Mouse (Mus musculus) hindbrain, embryonic 14.5 days (tissue): ENCODE data around the gene Gm49387. TPM values are rescaled to one million over a fixed set of nuclear protein-coding genes. Genes with fewer than 3 reads are reported as not detected.

Source experiments
- ATAC-seq: fragments of 200-750 bp; cut with Nextera tagmentation; 2 replicates; pipeline ENCODE4 v1.8.0; 2017; ENCODE audit warnings: moderate number of reproducible peaks, mild to moderate bottlenecking, moderate TSS enrichment, moderate library complexity; ENCODE audit not compliant: low FRiP score
- DNase-seq: peaks from one replicate; pipeline ENCODE4 v3.0.0-alpha.2; 2015; ENCODE audit warnings: low spot score
- H3K27ac ChIP-seq: fragments of 300-500 bp; sonication (generic); 2 replicates; pipeline ENCODE4 v1.5.1; 2014; ENCODE audit warnings: mild to moderate bottlenecking, moderate library complexity
- H3K27me3 ChIP-seq: fragments of 300-500 bp; sonication (generic); 2 replicates; pipeline ENCODE4 v1.6.1; 2014; ENCODE audit warnings: mild to moderate bottlenecking, low read length, mixed read lengths; ENCODE audit not compliant: control insufficient read depth, insufficient read depth
- H3K36me3 ChIP-seq: fragments of 300-500 bp; sonication (generic); replicated peaks from 2 replicates; pipeline ENCODE4 v1.6.1; 2014; ENCODE audit not compliant: control insufficient read depth, insufficient read depth
- H3K4me1 ChIP-seq: fragments of 300-500 bp; sonication (generic); replicated peaks from 2 replicates; pipeline ENCODE4 v1.6.1; 2014; ENCODE audit warnings: antibody characterized with exemption, low read length, mixed read lengths; ENCODE audit not compliant: control insufficient read depth, insufficient read depth
- H3K4me2 ChIP-seq: fragments of 300-500 bp; sonication (generic); replicated peaks from 2 replicates; pipeline ENCODE4 v1.6.1; 2014; ENCODE audit warnings: mild to moderate bottlenecking, moderate library complexity
- H3K4me3 ChIP-seq: fragments of 300-500 bp; sonication (generic); replicated peaks from 2 replicates; pipeline ENCODE4 v1.5.1; 2014; ENCODE audit warnings: mild to moderate bottlenecking, low read length
- H3K9ac ChIP-seq: fragments of 300-500 bp; sonication (generic); 2 replicates; pipeline ENCODE4 v1.6.1; 2014
- H3K9me3 ChIP-seq: fragments of 300-500 bp; sonication (generic); 2 replicates; pipeline ENCODE4 v1.6.1; 2016; ENCODE audit warnings: low read length; ENCODE audit not compliant: control insufficient read depth
- WGBS: fragments of 180-500 bp; shearing (Covaris S2); extraction: QIAGEN DNeasy Blood & Tissue Kit; methylation state at CpG from one replicate; pipeline ENCODE4 v1.1.7; 2014; 5-methylcytosine and 5-hydroxymethylcytosine counted together
- polyA plus RNA-seq: library from polyadenylated mRNA; unstranded; fragments of >200 nt; fragmentation: Nextera tagmentation; extraction: Ambion mirVana; gene quantifications from 2 replicates; pipeline ENCODE4 v1.2.1, GENCODE M21; 2014

Gm49387 gene
- polyA plus RNA-seq, 1 experiment from 2014 or later: not detected

- no peak overlapping the region for H3K9ac ChIP-seq
- DNase-seq (no peak), ATAC-seq (no peak)
- H3K4me2 ChIP-seq: no peak overlapping the region
- peaks cover 11% of the 10 kb centered on the region; the same call in 1 of the 2 replicates for H3K4me1 ChIP-seq
- H3K4me3 ChIP-seq: no peak overlapping the region
- no peaks in the 10 kb centered on the region for H3K9me3 ChIP-seq
- 75% methylated on average over 3 of the region's 3 CpGs for WGBS
- no peaks in the 10 kb centered on the region for H3K36me3 ChIP-seq
- H3K27ac ChIP-seq: no peak overlapping the region
- no peaks in the 10 kb centered on the region for H3K27me3 ChIP-seq
These were observed 4.4 kb upstream of the Gm49387 start for GRCm38 (mm10) chr14:31644931-31645547.

GRCm38 (mm10) chr14:31644183-31644830 lies 3.6 kb upstream of the Gm49387 start:
- Histone ChIP-seq H3K9ac (no peak overlapping the region), H3K9me3 (no peaks in the 10 kb centered on the region), H3K4me3 (no peak overlapping the region), H3K36me3 (no peaks in the 10 kb centered on the region), H3K4me2 (no peak overlapping the region), H3K4me1 (peaks cover 12% of the 10 kb centered on the region; the same call in 1 of the 2 replicates), H3K27ac (no peak overlapping the region), H3K27me3 (no peaks in the 10 kb centered on the region)
- ATAC-seq: no peak
- DNase-seq: no peak
- 91% methylated on average over 5 of the region's 5 CpGs for WGBS

GRCm38 (mm10) chr14:31641506-31642155 lies 953 bp upstream of the Gm49387 start:
- WGBS: 74% methylated on average over 9 of the region's 9 CpGs
- H3K9me3 ChIP-seq: no peaks in the 10 kb centered on the region
- peak overlapping the region; percentile 47 for H3K4me3 ChIP-seq
- H3K9ac ChIP-seq: peak overlapping the region; percentile 63
- DNase-seq: no peak
- H3K4me1 ChIP-seq: peaks cover 12% of the 10 kb centered on the region; the same call in 1 of the 2 replicates
- H3K27me3 ChIP-seq: no peaks in the 10 kb centered on the region
- no peaks in the 10 kb centered on the region for H3K36me3 ChIP-seq
- H3K27ac ChIP-seq: no peak overlapping the region
- H3K4me2 ChIP-seq: peak overlapping the region; percentile 82
- no peak for ATAC-seq

GRCm38 (mm10) chr14:31640890-31641505 lies 320 bp upstream of the Gm49387 start, which contains the start of the genes Btd and Hacl1:
Btd (plus strand) TSS chr14:31641028.
Hacl1 (minus strand) TSS chr14:31641286.
- H3K4me2 ChIP-seq: peak within 1 kb of the TSS; percentile 82
- H3K9me3 ChIP-seq: no peaks in the 10 kb centered on the region
- DNase-seq (peak; percentile 83), ATAC-seq (peak; percentile 98)
- no peaks in the 10 kb centered on the region for H3K36me3 ChIP-seq
- H3K27ac ChIP-seq: peak within 1 kb of the TSS; percentile 80
- under 1% methylated on average over 30 of the region's 30 CpGs for WGBS
- H3K9ac ChIP-seq: peak within 1 kb of the TSS; percentile 63
- peak within 1 kb of the TSS; percentile 47 for H3K4me3 ChIP-seq
- H3K4me1 ChIP-seq: peaks cover 12% of the 10 kb centered on the region; the same call in 1 of the 2 replicates
- no peaks in the 10 kb centered on the region for H3K27me3 ChIP-seq

- ATAC-seq (no peak), DNase-seq (peak; percentile 54)
- 23% methylated on average over 7 of the region's 7 CpGs for WGBS
These were observed 10.0 kb downstream of the Gm49387 start for GRCm38 (mm10) chr14:31630677-31631076.

GRCm38 (mm10) chr14:31622748-31623147 lies 17.9 kb downstream of the Gm49387 start:
- ATAC-seq: no peak
- Histone ChIP-seq H3K9ac (no peak overlapping the region), H3K4me1 (no peaks in the 10 kb centered on the region), H3K27ac (no peak overlapping the region), H3K36me3 (no peaks in the 10 kb centered on the region), H3K27me3 (no peaks in the 10 kb centered on the region), H3K9me3 (no peaks in the 10 kb centered on the region), H3K4me2 (no peak overlapping the region), H3K4me3 (no peak overlapping the region)
- WGBS: 91% methylated on average over 12 of the region's 12 CpGs
- DNase-seq: no peak

More at GRCm38 (mm10) chr14:31630677-31631076, 10.0 kb downstream of the Gm49387 start:
- Histone ChIP-seq H3K9ac (0 out of 2 replicates have a peak overlapping the region, but pooled peaks have one; percentile 21), H3K36me3 (no peaks in the 10 kb centered on the region), H3K4me3 (no peak overlapping the region), H3K4me2 (no peak overlapping the region), H3K4me1 (no peaks in the 10 kb centered on the region; the same call in 1 of the 2 replicates), H3K9me3 (no peaks in the 10 kb centered on the region), H3K27me3 (no peaks in the 10 kb centered on the region), H3K27ac (no peak overlapping the region; the same call in 1 of the 2 replicates)

GRCm38 (mm10) chr14:31620591-31621223 lies 20.0 kb downstream of the Gm49387 start:
- ATAC-seq (no peak), DNase-seq (no peak)
- 72% methylated on average over 9 of the region's 9 CpGs for WGBS

GRCm38 (mm10) chr14:31617997-31618396 lies 22.7 kb downstream of the Gm49387 start:
- no peaks in the 10 kb centered on the region for H3K36me3 ChIP-seq
- no peak for ATAC-seq
- WGBS: 88% methylated on average over 3 of the region's 3 CpGs

More at GRCm38 (mm10) chr14:31620591-31621223, 20.0 kb downstream of the Gm49387 start:
- no peak overlapping the region for H3K9ac ChIP-seq
- no peak overlapping the region for H3K4me2 ChIP-seq
- H3K27me3 ChIP-seq: no peaks in the 10 kb centered on the region
- no peak overlapping the region for H3K27ac ChIP-seq
- no peaks in the 10 kb centered on the region for H3K9me3 ChIP-seq
- H3K4me3 ChIP-seq: no peak overlapping the region
- H3K36me3 ChIP-seq: no peaks in the 10 kb centered on the region
- no peaks in the 10 kb centered on the region for H3K4me1 ChIP-seq

More at GRCm38 (mm10) chr14:31617997-31618396, 22.7 kb downstream of the Gm49387 start:
- no peak for DNase-seq
- no peak overlapping the region for H3K4me3 ChIP-seq
- H3K4me1 ChIP-seq: no peaks in the 10 kb centered on the region
- no peak overlapping the region for H3K4me2 ChIP-seq
- no peak overlapping the region for H3K9ac ChIP-seq
- no peaks in the 10 kb centered on the region for H3K27me3 ChIP-seq
- H3K9me3 ChIP-seq: no peaks in the 10 kb centered on the region
- H3K27ac ChIP-seq: no peak overlapping the region
